Mouse (Mus musculus) lung, adult 2 months (tissue): Measurements from ENCODE around the gene Scrt2. TPM values are rescaled to one million over a fixed set of nuclear protein-coding genes. Genes with fewer than 3 reads are reported as not detected.
A peak's percentile ranks its signal among the peaks of the same experiment; 100 is the strongest.

ENCODE experiments used
- DNase-seq: peaks from one replicate; pipeline ENCODE4 v3.0.0; 2022
- H3K4me1 ChIP-seq: fragments of 200-500 bp; 2 replicates; pipeline ENCODE4 v1.6.1; 2011; ENCODE audit warnings: low read length; ENCODE audit not compliant: control insufficient read depth, insufficient read depth
- H3K4me3 ChIP-seq: fragments of 200-500 bp; replicated peaks from 2 replicates; pipeline ENCODE3; 2011; ENCODE audit warnings: low read depth, mild to moderate bottlenecking, control low read depth, low read length; ENCODE audit errors: extremely low read depth
- CTCF ChIP-seq: fragments of 200-500 bp; IDR thresholded peaks from 2 replicates; pipeline ENCODE4 v1.5.1; 2011; ENCODE audit warnings: mild to moderate bottlenecking, low read length, control low read depth; ENCODE audit not compliant: insufficient read depth
- POLR2A ChIP-seq: fragments of 200-500 bp; IDR thresholded peaks from 2 replicates; pipeline ENCODE4 v1.6.1; 2011; ENCODE audit warnings: low read depth, mild to moderate bottlenecking, control low read depth, low read length, borderline replicate concordance; ENCODE audit errors: extremely low read depth
- WGBS: fragments of 180-500 bp; shearing (Covaris S2); methylation state at CpG from one replicate; pipeline ENCODE4 v1.1.7; 2018; 5-methylcytosine and 5-hydroxymethylcytosine counted together
- polyA plus RNA-seq: library from polyadenylated mRNA; depleted of rRNA; stranded (reverse); fragments of >200 nt; gene quantifications from 2 replicates; pipeline ENCODE4 v1.2.3, GENCODE M21; 2012

Gene Scrt2
- polyA plus RNA-seq, 1 experiment = not detected

GRCm38 (mm10) chr2:152081641-152082448, 516 bp downstream of the Scrt2 start:
- H3K4me3 ChIP-seq = no peak overlapping the region
- 1% methylated on average over 81 of the region's 81 CpGs for WGBS
- DNase-seq = peak; percentile 73
- TF ChIP-seq CTCF (no peak), POLR2A (no peak)
- no peaks in the 10 kb centered on the region for H3K4me1 ChIP-seq

- TF ChIP-seq POLR2A = no peak
- TF ChIP-seq CTCF = no peak
- 16% methylated on average over 7 of the region's 7 CpGs for WGBS
- Histone ChIP-seq H3K4me3 (no peak overlapping the region), H3K4me1 (no peaks in the 10 kb centered on the region)
- no peak for DNase-seq
These were observed 1.3 kb downstream of the Scrt2 start for GRCm38 (mm10) chr2:152082456-152083285.

GRCm38 (mm10) chr2:152083411-152083810, 2.1 kb downstream of the Scrt2 start:
- H3K4me1 ChIP-seq = no peaks in the 10 kb centered on the region
- no peak overlapping the region for H3K4me3 ChIP-seq
- DNase-seq = no peak
- 62% methylated on average over 4 of the region's 4 CpGs for WGBS
- TF ChIP-seq CTCF = no peak
- TF ChIP-seq POLR2A = no peak

GRCm38 (mm10) chr2:152084298-152084697, 3.0 kb downstream of the Scrt2 start:
- no peak overlapping the region for H3K4me3 ChIP-seq
- WGBS = 35% methylated on average over 6 of the region's 6 CpGs
- H3K4me1 ChIP-seq = no peaks in the 10 kb centered on the region
- TF ChIP-seq POLR2A (no peak), CTCF (no peak)
- DNase-seq = no peak

GRCm38 (mm10) chr2:152085414-152085813, 4.1 kb downstream of the Scrt2 start:
- Histone ChIP-seq H3K4me1 (no peaks in the 10 kb centered on the region), H3K4me3 (no peak overlapping the region)
- DNase-seq = no peak
- TF ChIP-seq CTCF (no peak), POLR2A (no peak)
- WGBS = 71% methylated on average over 6 of the region's 6 CpGs

GRCm38 (mm10) chr2:152086451-152086850, 5.1 kb downstream of the Scrt2 start:
- Histone ChIP-seq H3K4me1 (no peaks in the 10 kb centered on the region), H3K4me3 (no peak overlapping the region)
- TF ChIP-seq CTCF = no peak
- no peak for TF ChIP-seq POLR2A
- 59% methylated on average over 6 of the region's 6 CpGs for WGBS
- DNase-seq = no peak

- 74% methylated on average over 5 of the region's 5 CpGs for WGBS
- Histone ChIP-seq H3K4me1 (no peaks in the 10 kb centered on the region), H3K4me3 (no peak overlapping the region)
- no peak for DNase-seq
- TF ChIP-seq POLR2A (no peak), CTCF (no peak)
These were observed 5.8 kb downstream of the Scrt2 start for GRCm38 (mm10) chr2:152087111-152087510.

- peak; percentile 46 for DNase-seq
- Histone ChIP-seq H3K4me3 (no peak overlapping the region), H3K4me1 (no peaks in the 10 kb centered on the region; the same call in 1 of the 2 replicates)
- TF ChIP-seq POLR2A (no peak), CTCF (peak; percentile 75)
- WGBS = 3% methylated on average over 4 of the region's 4 CpGs
These were observed 7.7 kb downstream of the Scrt2 start for GRCm38 (mm10) chr2:152089078-152089477.

- TF ChIP-seq CTCF (no peak), POLR2A (no peak)
- Histone ChIP-seq H3K4me3 (no peak overlapping the region), H3K4me1 (no peaks in the 10 kb centered on the region; the same call in 1 of the 2 replicates)
- WGBS = 72% methylated on average over 5 of the region's 5 CpGs
- DNase-seq = no peak
These were observed 8.3 kb downstream of the Scrt2 start for GRCm38 (mm10) chr2:152089581-152089980.
